Mouse (Mus musculus): ENCODE results near the gene Eno3. TPM values are rescaled to one million over a fixed set of nuclear protein-coding genes. Genes with fewer than 3 reads are reported as not detected.

Gene Eno3
- polyA plus RNA-seq, 1 experiment, result 23.9 TPM

- no peak for DNase-seq (ENCODE audit: extremely low spot score in 1 of 2, low spot score in 1 of 2)
These were observed 49.1 kb downstream of the Eno3 start for GRCm38 (mm10) chr11:70706127-70706526.

GRCm38 (mm10) chr11:70711026-70711425 lies 54.0 kb downstream of the Eno3 start:
- DNase-seq (ENCODE audit: extremely low spot score in 1 of 2, low spot score in 1 of 2), result peak; percentile 39 to 45

Other genes with a start within 250 kb of the Eno3 start
- gene Pelp1, start 247.2 kb upstream of the Eno3 start, polyA plus RNA-seq (2012; rRNA removed), result 19.3 and 20.9 TPM in 2 replicates
- gene Arrb2, start 224.6 kb upstream of the Eno3 start, polyA plus RNA-seq (2012; rRNA removed), result 64.1 and 69.8 TPM in 2 replicates
- 15.8 and 17.3 TPM in 2 replicates for gene Med11, start 205.3 kb upstream of the Eno3 start, polyA plus RNA-seq (2012; rRNA removed)
- 0.57 and 0.72 TPM in 2 replicates for gene Zmynd15, start 197.8 kb upstream of the Eno3 start, polyA plus RNA-seq (2012; rRNA removed)
- 3.2 and 3.7 TPM in 2 replicates for gene Cxcl16, start 197.2 kb upstream of the Eno3 start, polyA plus RNA-seq (2012; rRNA removed)
- gene Tm4sf5, start 152.0 kb upstream of the Eno3 start, polyA plus RNA-seq (2012; rRNA removed), result 0.65 and 1.1 TPM in 2 replicates
- 1.6 and 4.3 TPM in 2 replicates for gene Vmo1, start 142.6 kb upstream of the Eno3 start, polyA plus RNA-seq (2012; rRNA removed)
- 0.13 TPM in 1 of 2 replicates, not detected in the other for gene Gltpd2, start 138.0 kb upstream of the Eno3 start, polyA plus RNA-seq (2012; rRNA removed)
- gene Psmb6, start 131.8 kb upstream of the Eno3 start, polyA plus RNA-seq (2012; rRNA removed), result 245 and 249 TPM in 2 replicates
- not detected in 2 replicates for gene Gm40193, start 124.3 kb upstream of the Eno3 start, polyA plus RNA-seq (2012; rRNA removed)
- 23.4 and 28.6 TPM in 2 replicates for gene Pld2, start 117.1 kb upstream of the Eno3 start, polyA plus RNA-seq (2012; rRNA removed)
- gene Mink1, start 94.3 kb upstream of the Eno3 start, polyA plus RNA-seq (2012; rRNA removed), result 285 and 322 TPM in 2 replicates
- not detected in 2 replicates for gene 4930544D05Rik, start 41.4 kb upstream of the Eno3 start, polyA plus RNA-seq (2012; rRNA removed)
- gene Chrne, start 38.0 kb upstream of the Eno3 start, polyA plus RNA-seq (2012; rRNA removed), result 0.30 and 0.42 TPM in 2 replicates
- gene Gp1ba, start 18.1 kb upstream of the Eno3 start, polyA plus RNA-seq (2012; rRNA removed), result not detected in 2 replicates
- gene Rnf167, start 10.0 kb upstream of the Eno3 start, polyA plus RNA-seq (2012; rRNA removed), result 119 and 125 TPM in 2 replicates
- gene Slc25a11, start 9.7 kb upstream of the Eno3 start, polyA plus RNA-seq (2012; rRNA removed), result 132 and 138 TPM in 2 replicates
- gene Pfn1, start 2.6 kb upstream of the Eno3 start, polyA plus RNA-seq (2012; rRNA removed), result 273 and 299 TPM in 2 replicates
- gene Spag7, start 12.2 kb downstream of the Eno3 start, polyA plus RNA-seq (2012; rRNA removed), result 93.4 and 104 TPM in 2 replicates
- 95.6 and 121 TPM in 2 replicates for gene Camta2, start 30.9 kb downstream of the Eno3 start, polyA plus RNA-seq (2012; rRNA removed)
- 3.5 and 3.9 TPM in 2 replicates for gene Inca1, start 43.0 kb downstream of the Eno3 start, polyA plus RNA-seq (2012; rRNA removed)
- 45.2 and 48.5 TPM in 2 replicates for gene Kif1c, start 43.3 kb downstream of the Eno3 start, polyA plus RNA-seq (2012; rRNA removed)
- 8.7 and 9.8 TPM in 2 replicates for gene Zfp3, start 107.0 kb downstream of the Eno3 start, polyA plus RNA-seq (2012; rRNA removed)
- 0.08 TPM in 1 of 2 replicates, not detected in the other for gene Scimp, start 155.4 kb downstream of the Eno3 start, polyA plus RNA-seq (2012; rRNA removed)
- 35.3 and 40.6 TPM in 2 replicates for gene Rabep1, start 187.6 kb downstream of the Eno3 start, polyA plus RNA-seq (2012; rRNA removed)

Data from frontal cortex, adult 2 months (tissue).